Mouse (Mus musculus) forebrain, embryonic 16.5 days (tissue): ENCODE data around the gene Cerkl. TPM values are rescaled to one million over a fixed set of nuclear protein-coding genes. Genes with fewer than 3 reads are reported as not detected.

Source experiments
- ATAC-seq: fragments of 200-750 bp; cut with Nextera tagmentation; 2 replicates; pipeline ENCODE4 v1.8.0; 2017; ENCODE audit warnings: mild to moderate bottlenecking, moderate library complexity
- H3K27ac ChIP-seq: fragments of 300-500 bp; sonication (generic); 2 replicates; pipeline ENCODE4 v1.5.1; 2014; ENCODE audit warnings: low read length, control low read depth
- H3K27me3 ChIP-seq: fragments of 300-500 bp; sonication (generic); replicated peaks from 2 replicates; pipeline ENCODE4 v1.6.1; 2014; ENCODE audit warnings: low read length; ENCODE audit not compliant: control insufficient read depth, insufficient read depth
- H3K36me3 ChIP-seq: fragments of 300-500 bp; sonication (generic); 2 replicates; pipeline ENCODE4 v1.6.1; 2014; ENCODE audit not compliant: control insufficient read depth, insufficient read depth
- H3K4me1 ChIP-seq: fragments of 300-500 bp; sonication (generic); replicated peaks from 2 replicates; pipeline ENCODE4 v1.6.1; 2014; ENCODE audit warnings: low read length; ENCODE audit not compliant: control insufficient read depth, insufficient read depth
- H3K4me2 ChIP-seq: fragments of 300-500 bp; sonication (generic); 2 replicates; pipeline ENCODE4 v1.6.1; 2014; ENCODE audit warnings: mild to moderate bottlenecking, low read length, control low read depth
- H3K4me3 ChIP-seq: fragments of 300-500 bp; sonication (generic); replicated peaks from 2 replicates; pipeline ENCODE4 v1.5.1; 2014; ENCODE audit warnings: mild to moderate bottlenecking, low read length, control low read depth
- H3K9ac ChIP-seq: fragments of 300-500 bp; sonication (generic); replicated peaks from 2 replicates; pipeline ENCODE4 v1.6.1; 2014; ENCODE audit warnings: low read depth, low read length, control low read depth
- H3K9me3 ChIP-seq: fragments of 300-500 bp; sonication (generic); 2 replicates; pipeline ENCODE4 v1.6.1; 2016; ENCODE audit warnings: low read length; ENCODE audit not compliant: control insufficient read depth
- WGBS: fragments of 180-500 bp; shearing (Covaris S2); extraction: QIAGEN DNeasy Blood & Tissue Kit; methylation state at CpG from one replicate; pipeline ENCODE4 v1.1.7; 2014; 5-methylcytosine and 5-hydroxymethylcytosine counted together
- polyA plus RNA-seq: library from polyadenylated mRNA; unstranded; fragments of >200 nt; fragmentation: Nextera tagmentation; extraction: Ambion mirVana; gene quantifications from 2 replicates; pipeline ENCODE4 v1.2.1, GENCODE M21; 2015

Cerkl gene
- polyA plus RNA-seq, 1 experiment from 2014 or later = 1.5 TPM

DNA sequence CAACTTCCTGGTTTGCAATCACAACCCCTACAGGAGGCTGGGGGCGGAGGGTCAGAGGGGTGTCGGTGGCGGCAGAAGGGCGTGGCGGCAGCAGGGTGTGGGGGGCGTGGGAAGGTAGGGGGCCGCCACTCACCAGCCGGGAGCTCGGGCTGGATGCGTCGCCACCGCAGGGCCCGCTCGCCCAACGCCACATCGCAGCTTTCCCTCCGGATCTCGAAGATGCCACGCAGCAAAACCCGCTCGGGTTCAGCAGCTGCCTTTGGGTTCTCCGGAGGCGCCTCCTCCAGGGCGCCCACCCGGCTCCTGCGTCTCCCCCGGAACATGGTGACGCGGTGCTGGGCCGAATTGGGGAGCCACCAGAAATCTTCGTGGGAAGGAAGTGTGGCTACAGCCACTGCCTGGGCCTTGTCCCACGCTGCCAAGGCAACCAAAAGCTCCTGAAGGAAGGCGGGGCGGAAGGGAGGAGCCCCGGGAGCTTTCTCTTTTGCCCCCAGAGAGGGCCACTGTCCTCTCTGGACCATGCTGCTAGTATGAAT is 27.9 kb downstream of the Cerkl start:
- Histone ChIP-seq H3K27ac (no peak overlapping the region), H3K9ac (peak overlapping the region; percentile 36), H3K36me3 (no peaks in the 10 kb centered on the region), H3K4me1 (peaks cover 8% of the 10 kb centered on the region), H3K27me3 (peaks cover 17% of the 10 kb centered on the region), H3K4me2 (peak overlapping the region; percentile 69), H3K4me3 (peak overlapping the region; percentile 39), H3K9me3 (no peaks in the 10 kb centered on the region)
- WGBS = under 1% methylated on average over 35 of the region's 35 CpGs
- peak; percentile 59; the same call in 1 of the 2 replicates for ATAC-seq

DNA sequence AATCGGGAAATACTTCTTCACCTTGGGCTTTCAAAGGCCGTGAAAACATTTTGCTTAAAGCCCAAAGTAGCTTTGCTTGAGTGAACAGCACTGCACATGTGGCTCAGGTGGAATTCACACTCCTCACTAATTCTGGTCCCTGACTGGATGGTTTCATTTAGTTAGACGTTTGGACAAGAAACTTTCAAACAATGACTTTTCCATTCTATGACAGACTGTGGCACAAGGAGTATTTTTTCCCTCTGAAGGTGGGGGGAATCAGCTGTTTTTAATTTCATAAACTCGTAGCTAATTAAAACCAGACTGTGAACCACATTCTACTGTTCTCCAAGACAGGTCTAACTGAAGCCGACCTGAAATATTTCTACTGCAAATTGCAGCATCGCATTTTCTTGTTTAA is 28.6 kb downstream of the Cerkl start:
- Histone ChIP-seq H3K4me2 (no peak overlapping the region), H3K27ac (no peak overlapping the region)
- WGBS = 21% methylated on average over 6 of the region's 6 CpGs

DNA sequence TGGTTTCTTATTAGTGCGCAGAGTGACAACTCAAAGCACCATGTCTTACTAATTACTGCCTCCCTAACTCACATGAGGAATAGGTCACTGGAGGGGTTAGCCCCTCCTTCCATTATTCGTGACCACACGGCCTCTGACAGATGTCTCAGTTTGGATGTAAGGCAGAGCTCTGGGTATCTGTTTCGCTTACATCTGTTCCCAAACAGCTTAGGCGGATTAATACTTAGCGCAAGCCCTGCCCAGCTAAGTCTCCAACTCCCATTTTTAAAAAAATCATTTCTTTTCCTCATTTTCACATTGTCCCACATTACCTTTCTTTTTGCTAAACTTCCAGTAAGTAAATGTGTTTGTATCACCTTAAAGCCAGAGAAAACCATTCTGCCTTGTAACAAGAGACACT is 34.9 kb downstream of the Cerkl start:
- no peak for ATAC-seq
- Histone ChIP-seq H3K36me3 (no peaks in the 10 kb centered on the region), H3K9ac (no peak overlapping the region), H3K4me1 (no peaks in the 10 kb centered on the region), H3K4me2 (no peak overlapping the region), H3K27me3 (no peaks in the 10 kb centered on the region), H3K9me3 (no peaks in the 10 kb centered on the region), H3K4me3 (no peak overlapping the region), H3K27ac (no peak overlapping the region)
- WGBS = 40% methylated on average over 6 of the region's 6 CpGs

More for the DNA sequence above, 28.6 kb downstream of the Cerkl start:
- H3K9ac ChIP-seq = no peak overlapping the region
- H3K4me3 ChIP-seq = no peak overlapping the region
- no peaks in the 10 kb centered on the region for H3K9me3 ChIP-seq
- peaks cover 17% of the 10 kb centered on the region for H3K27me3 ChIP-seq
- ATAC-seq = no peak
- peaks cover 8% of the 10 kb centered on the region for H3K4me1 ChIP-seq
- no peaks in the 10 kb centered on the region for H3K36me3 ChIP-seq

DNA sequence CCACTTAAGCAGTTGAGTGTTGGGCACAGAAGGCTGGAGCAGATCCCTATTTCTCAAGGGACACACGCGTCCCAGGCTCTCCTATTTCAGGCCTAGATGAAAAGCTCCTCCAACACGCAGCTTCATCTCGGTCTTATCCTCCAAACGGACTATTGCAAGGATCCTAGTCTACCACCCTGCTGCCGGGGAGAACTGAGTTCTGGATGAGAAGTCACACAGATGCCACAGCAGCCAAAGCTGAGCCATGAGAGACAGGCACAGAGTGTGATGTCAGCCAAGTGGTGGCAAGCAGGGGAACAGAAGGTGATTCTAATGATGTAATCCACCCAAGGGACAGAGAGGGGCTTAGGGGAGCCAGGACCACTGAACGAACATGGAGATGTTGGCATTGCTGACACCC is 42.1 kb downstream of the Cerkl start:
- H3K27me3 ChIP-seq = no peaks in the 10 kb centered on the region
- 79% methylated on average over 7 of the region's 7 CpGs for WGBS
- no peak overlapping the region for H3K9ac ChIP-seq
- ATAC-seq = 0 out of 2 replicates have a peak, but pooled peaks have one; percentile 28
- H3K36me3 ChIP-seq = no peaks in the 10 kb centered on the region
- H3K27ac ChIP-seq = no peak overlapping the region
- no peak overlapping the region for H3K4me2 ChIP-seq
- H3K4me1 ChIP-seq = no peaks in the 10 kb centered on the region
- no peaks in the 10 kb centered on the region for H3K9me3 ChIP-seq
- H3K4me3 ChIP-seq = no peak overlapping the region

- Histone ChIP-seq H3K9me3 (no peaks in the 10 kb centered on the region), H3K4me2 (no peak overlapping the region), H3K9ac (no peak overlapping the region), H3K4me1 (no peaks in the 10 kb centered on the region), H3K27me3 (no peaks in the 10 kb centered on the region), H3K4me3 (no peak overlapping the region), H3K27ac (no peak overlapping the region), H3K36me3 (no peaks in the 10 kb centered on the region)
- no peak for ATAC-seq
- WGBS = 88% methylated on average over 3 of the region's 3 CpGs
Observed at GRCm38 (mm10) chr2:79410903-79411255, 45.7 kb downstream of the Cerkl start.

DNA sequence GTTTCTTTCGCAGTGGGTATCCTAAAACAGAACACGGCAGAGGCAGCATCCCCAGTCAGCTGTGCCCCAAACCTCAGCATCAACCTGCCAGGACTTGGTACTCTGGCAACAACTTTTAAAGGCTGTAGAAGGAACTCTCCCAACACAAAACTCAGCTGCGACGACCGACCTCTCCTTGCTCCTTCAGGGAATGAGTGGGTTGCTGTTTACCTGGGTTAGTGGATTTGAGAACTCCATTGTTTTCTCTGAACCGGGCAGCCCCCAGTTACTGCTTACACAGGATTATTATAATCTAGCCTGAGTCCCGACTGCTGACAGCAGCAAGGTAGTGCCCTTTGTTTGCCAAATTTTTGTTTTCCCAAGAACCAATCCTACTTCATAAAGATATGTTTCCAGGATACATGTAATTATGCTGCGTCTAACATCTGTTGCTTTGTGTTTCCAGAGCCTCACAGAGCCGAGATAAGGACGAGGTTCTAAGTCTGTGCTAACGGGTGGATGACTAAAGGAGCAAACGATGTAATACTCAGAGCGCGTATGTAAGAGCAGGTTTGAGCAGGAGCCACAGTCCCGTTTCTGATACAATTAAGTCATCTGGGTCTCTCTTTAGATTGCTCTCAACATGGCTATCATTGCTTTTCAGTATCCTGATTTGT is 46.2 kb downstream of the Cerkl start:
- H3K4me3 ChIP-seq = no peak overlapping the region
- no peak overlapping the region for H3K9ac ChIP-seq
- H3K27ac ChIP-seq = no peak overlapping the region
- H3K4me2 ChIP-seq = no peak overlapping the region
- WGBS = 42% methylated on average over 15 of the region's 15 CpGs
- H3K4me1 ChIP-seq = no peaks in the 10 kb centered on the region
- no peak for ATAC-seq
- H3K9me3 ChIP-seq = no peaks in the 10 kb centered on the region
- H3K27me3 ChIP-seq = no peaks in the 10 kb centered on the region
- no peaks in the 10 kb centered on the region for H3K36me3 ChIP-seq

DNA sequence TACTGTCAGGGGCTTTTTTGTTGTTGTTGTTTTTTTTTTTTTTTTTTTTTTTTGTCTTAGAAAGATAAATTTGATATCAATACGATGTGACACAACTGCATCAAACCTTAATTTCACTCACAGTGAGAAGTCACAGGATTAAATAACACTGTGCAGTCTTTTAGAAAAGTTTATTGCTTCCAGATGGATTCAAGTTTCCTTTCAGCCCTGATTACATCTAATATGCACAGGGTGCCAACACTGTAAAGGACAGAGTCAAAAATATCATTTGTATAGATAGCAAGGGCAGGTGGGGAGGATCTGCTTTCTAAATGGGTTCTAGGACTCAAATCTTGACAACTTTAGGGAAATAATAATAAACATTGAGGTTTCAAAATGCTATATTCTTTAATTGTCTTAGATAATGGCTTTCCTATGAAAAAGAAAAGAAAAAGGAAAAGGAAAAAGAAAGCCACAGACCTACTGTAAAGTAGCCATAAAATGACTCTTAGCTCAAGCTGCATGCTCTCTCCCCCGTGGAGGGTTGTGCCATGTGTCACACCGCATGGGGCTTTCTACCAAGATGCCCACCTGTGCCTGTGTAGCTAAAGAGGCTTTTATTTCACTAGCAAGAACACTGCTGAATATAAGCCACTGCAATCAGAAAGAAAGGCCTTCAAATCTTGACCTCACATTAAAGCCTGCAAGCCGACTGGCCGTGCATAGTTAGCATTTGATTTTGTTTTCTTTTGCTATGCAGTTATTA is 50.8 kb downstream of the Cerkl start:
- H3K4me2 ChIP-seq = no peak overlapping the region
- no peak overlapping the region for H3K9ac ChIP-seq
- H3K9me3 ChIP-seq = no peaks in the 10 kb centered on the region
- no peak overlapping the region for H3K4me3 ChIP-seq
- H3K27me3 ChIP-seq = no peaks in the 10 kb centered on the region
- no peaks in the 10 kb centered on the region for H3K4me1 ChIP-seq
- no peak overlapping the region for H3K27ac ChIP-seq
- ATAC-seq = no peak
- WGBS = 79% methylated on average over 5 of the region's 5 CpGs
- H3K36me3 ChIP-seq = no peaks in the 10 kb centered on the region

DNA sequence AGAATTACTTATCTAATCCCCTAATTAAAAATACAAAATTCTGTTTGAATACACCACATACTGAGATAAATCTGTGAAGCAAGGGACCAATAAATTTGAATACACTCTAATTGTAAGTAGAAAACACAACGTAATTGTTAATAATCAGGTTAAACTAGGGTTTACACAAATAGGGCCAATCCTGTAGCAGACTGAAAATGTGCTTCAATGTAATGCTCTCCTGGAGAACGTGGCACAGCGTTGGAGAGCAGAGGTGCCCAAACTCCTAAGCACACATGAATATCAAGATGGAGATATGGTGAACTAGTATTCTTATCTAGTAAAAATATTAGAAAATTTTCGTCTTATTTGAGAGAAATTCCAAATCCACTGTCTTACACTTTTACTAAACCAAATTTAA is 56.5 kb downstream of the Cerkl start:
- no peak for ATAC-seq
- H3K36me3 ChIP-seq = no peaks in the 10 kb centered on the region
- H3K4me3 ChIP-seq = no peak overlapping the region
- no peaks in the 10 kb centered on the region for H3K9me3 ChIP-seq
- H3K27me3 ChIP-seq = no peaks in the 10 kb centered on the region
- H3K27ac ChIP-seq = no peak overlapping the region
- 24% methylated on average over 4 of the region's 4 CpGs for WGBS
- no peak overlapping the region for H3K9ac ChIP-seq
- no peak overlapping the region for H3K4me2 ChIP-seq
- H3K4me1 ChIP-seq = peaks cover 3% of the 10 kb centered on the region; the same call in 1 of the 2 replicates

DNA sequence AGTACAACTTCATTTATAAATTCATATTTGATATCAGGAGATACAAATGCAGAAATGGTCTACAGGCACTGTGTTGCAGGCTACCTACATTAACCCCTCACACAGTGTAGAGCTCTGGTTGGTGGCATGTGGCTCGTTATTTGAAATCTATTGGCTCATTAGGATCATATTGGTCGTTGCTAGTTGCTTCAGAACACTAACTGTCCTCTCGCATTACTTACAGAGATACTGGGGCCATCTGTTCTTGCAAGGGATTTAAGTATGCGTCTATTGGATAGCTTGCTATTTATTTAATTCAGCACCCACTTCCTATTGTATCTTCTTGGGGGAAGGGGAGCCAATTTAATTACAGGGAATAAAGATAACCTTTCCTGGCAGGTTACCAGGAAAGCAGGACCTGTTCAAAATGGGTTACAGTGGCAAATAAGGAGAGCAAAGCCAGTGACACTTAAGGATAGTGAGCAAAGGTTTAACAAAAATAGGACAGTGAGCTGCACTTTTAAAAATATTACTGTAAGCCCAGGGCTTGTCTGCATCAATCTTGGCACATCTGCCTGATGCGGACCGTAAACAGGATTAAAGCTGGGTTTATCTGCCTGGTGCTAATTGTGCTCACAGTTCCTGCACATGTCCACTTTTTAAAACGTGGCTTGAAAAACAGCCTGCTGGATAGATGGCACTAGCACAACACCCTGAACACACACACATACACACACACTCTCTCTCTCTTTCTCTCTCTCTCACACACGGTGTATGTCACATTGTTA is 57.2 kb downstream of the Cerkl start:
- Histone ChIP-seq H3K9ac (no peak overlapping the region), H3K9me3 (no peaks in the 10 kb centered on the region), H3K27me3 (no peaks in the 10 kb centered on the region), H3K4me2 (no peak overlapping the region), H3K27ac (no peak overlapping the region; the same call in 1 of the 2 replicates), H3K4me3 (no peak overlapping the region), H3K4me1 (peaks cover 3% of the 10 kb centered on the region; the same call in 1 of the 2 replicates), H3K36me3 (no peaks in the 10 kb centered on the region)
- peak; percentile 68 for ATAC-seq
- 13% methylated on average over 8 of the region's 8 CpGs for WGBS
